Mouse (Mus musculus): ENCODE data around the gene Cnnm3. TPM values are rescaled to one million over a fixed set of nuclear protein-coding genes. Genes with fewer than 3 reads are reported as not detected.
A peak's percentile ranks its signal among the peaks of the same experiment; 100 is the strongest.

Gene Cnnm3
- total RNA-seq, 2 experiments from 2014 or later, result 33.2 to 37.5 TPM

DNA sequence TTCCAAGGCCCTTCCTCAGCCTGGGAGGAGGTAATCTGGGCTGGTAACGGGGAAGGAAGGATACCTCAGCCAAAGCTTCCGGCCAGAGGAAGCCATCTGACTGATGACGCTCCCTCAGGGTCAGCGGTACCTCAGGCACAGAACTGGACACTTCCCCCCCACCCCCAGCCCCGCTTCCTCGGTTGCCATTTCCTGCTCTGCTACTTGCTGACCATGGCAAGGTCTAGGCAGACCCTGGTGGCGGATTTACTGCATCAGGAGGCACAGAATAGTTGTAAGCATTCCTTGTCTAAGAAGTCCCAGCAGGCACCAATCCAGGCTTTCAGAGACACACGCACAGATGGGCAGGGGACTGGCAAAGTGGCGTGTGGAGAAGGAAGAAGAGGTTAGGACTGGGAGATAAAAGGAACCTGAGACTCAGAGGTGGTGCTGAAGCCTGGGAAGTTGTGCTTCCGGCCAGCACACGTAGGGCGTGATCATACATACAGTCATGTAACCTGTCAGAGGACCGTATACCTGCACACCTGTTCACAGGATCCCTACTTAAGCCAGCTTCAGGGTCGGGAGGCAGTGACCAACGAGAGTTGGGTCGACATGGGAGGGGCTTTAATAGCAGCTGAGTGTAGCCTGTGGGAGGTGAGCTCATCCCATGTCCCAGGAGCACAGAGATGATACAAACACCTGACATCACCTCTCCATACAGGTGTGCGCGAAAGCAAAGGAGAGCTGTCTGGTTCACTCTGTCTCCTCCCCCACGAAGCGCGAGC, 43.1 kb downstream of the Cnnm3 start:
- DNase-seq (ENCODE audit: extremely low spot score in 1 of 2, low spot score in 1 of 2), result no peak

DNA sequence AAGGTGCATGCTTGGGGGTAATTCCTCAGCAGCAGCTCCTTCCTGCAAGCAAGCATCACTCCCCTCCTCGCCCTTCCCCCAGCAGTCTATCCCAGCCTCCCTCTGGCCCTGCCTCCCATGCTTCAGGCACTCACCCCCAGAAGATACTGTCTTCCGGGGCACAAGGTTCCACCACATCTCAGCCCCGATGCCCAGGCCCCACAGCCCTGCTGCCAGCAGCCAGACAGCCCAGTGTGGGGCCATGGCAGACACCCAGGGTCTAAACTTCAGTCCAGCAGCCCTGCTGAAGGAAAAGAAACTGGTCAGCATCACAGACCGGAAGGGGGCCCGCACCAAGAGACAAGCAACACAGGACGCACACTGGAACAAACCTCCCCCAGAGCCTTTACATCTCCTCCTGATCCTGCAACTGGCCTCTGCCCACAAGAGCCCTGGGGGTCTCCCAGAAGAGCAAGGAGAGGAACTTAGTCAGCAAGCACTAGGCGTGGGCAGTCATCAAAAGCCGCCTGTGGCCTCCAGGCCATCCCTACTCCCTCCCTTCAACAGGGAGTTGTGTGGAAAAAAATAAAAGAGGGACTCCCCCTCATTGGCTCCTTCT, 44.2 kb downstream of the Cnnm3 start:
- no peak for DNase-seq (ENCODE audit: extremely low spot score in 1 of 2, low spot score in 1 of 2)

GRCm38 (mm10) chr1:36556553-36557456, 45.1 kb downstream of the Cnnm3 start:
- DNase-seq (ENCODE audit: extremely low spot score in 1 of 2, low spot score in 1 of 2), result peak; percentile 99

- peak; percentile 55 to 57 for DNase-seq (ENCODE audit: extremely low spot score in 1 of 2, low spot score in 1 of 2)
These were observed 45.9 kb downstream of the Cnnm3 start for GRCm38 (mm10) chr1:36557457-36558011.

GRCm38 (mm10) chr1:36558031-36558993, 46.6 kb downstream of the Cnnm3 start, which contains the start of gene Sema4c:
Gene Sema4c (minus strand): TSS chr1:36558349.
- peak; percentile 66 to 70 for DNase-seq (ENCODE audit: extremely low spot score in 1 of 2, low spot score in 1 of 2)

GRCm38 (mm10) chr1:36559256-36559655, 47.6 kb downstream of the Cnnm3 start:
- no peak for DNase-seq (ENCODE audit: extremely low spot score in 1 of 2, low spot score in 1 of 2)

DNA sequence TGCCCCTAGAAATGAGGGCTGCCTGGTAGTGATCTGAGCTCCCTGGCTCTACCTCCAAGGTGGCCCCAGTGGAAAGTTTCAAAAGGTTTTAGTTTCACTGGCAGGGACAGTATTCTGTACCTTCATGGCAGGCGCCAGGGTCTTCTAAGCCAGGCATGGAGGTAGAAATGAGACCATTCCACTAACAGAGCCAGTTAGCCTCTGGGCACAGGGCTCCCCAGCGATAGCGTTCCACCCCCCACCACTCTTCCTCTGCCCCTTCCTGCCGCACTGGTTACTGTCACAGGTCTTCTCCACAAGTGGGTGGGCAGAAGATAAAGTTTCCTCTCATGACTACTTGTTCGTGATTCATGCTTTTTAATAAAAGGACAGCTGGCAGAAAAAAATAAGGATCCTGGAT, 48.2 kb downstream of the Cnnm3 start:
- no peak for DNase-seq (ENCODE audit: extremely low spot score in 1 of 2, low spot score in 1 of 2)

DNA sequence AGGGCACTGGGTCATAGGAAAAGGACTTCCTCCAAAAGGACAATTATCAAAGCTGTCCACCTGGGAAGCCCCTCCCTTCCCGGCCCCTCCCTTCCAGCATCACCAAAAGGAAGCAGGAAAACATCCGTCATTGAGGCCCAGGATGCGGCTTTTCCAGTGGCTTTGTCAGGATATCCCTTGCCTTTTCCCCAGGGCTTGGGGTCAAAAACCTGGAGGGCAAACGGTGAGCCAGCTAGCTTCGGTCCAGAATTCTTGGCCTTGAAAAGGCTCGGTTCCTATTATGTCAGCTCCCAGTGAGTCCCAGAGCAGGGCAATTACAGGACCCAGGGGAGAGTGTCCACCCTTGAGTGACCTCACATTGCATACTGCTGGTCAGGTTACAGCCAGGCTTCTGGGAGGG, 49.2 kb downstream of the Cnnm3 start:
- no peak for DNase-seq (ENCODE audit: extremely low spot score in 1 of 2, low spot score in 1 of 2)

GRCm38 (mm10) chr1:36562388-36562787, 50.7 kb downstream of the Cnnm3 start:
- no peak for DNase-seq (ENCODE audit: extremely low spot score in 1 of 2, low spot score in 1 of 2)

- DNase-seq (ENCODE audit: extremely low spot score in 1 of 2, low spot score in 1 of 2), result no peak
These were observed 51.5 kb downstream of the Cnnm3 start for GRCm38 (mm10) chr1:36563197-36563596.

DNA sequence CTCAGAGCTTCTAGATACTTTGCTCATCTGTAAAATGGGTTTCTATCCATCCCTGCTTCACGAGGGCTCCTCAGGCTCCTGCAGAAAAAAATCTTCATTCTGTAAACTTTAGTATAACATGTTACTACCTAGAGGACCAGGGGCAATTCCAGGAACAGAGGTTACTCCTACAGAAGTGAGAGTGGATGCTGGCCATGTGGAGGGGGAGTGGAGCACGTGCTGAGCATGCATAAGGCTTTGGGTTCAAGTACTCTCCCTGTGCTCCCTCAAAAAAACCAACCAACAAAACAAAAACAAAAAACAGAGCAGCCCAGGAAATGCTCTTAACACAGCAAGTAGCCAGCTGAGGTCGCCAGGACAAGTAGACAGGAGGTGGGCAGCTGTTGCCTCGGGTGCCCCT, 52.0 kb downstream of the Cnnm3 start:
- no peak for DNase-seq (ENCODE audit: extremely low spot score in 1 of 2, low spot score in 1 of 2)

DNA sequence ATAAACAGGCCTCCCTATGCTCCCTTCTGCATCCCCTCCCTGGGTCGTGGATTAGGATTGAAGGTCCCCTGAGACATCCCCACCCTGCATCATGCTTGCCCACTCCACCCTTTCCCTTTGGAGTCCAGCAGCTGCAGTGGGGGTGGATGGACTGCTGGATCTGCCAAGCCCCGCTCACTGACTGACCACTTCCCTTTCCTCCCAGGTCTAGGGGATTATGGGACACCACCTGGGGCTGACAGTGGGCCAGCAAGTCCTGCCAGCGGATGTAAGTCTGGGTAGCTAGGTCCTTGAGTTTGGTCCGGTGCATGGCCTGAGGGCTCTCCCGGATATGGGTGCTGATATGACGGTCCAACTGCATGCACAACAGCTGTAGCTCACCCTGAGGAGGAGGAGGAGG, 52.4 kb downstream of the Cnnm3 start:
- DNase-seq (ENCODE audit: extremely low spot score in 1 of 2, low spot score in 1 of 2), result no peak

GRCm38 (mm10) chr1:36566425-36566824, 54.8 kb downstream of the Cnnm3 start:
- DNase-seq (ENCODE audit: extremely low spot score in 1 of 2, low spot score in 1 of 2), result no peak

- DNase-seq (ENCODE audit: extremely low spot score in 1 of 2, low spot score in 1 of 2), result no peak
These were observed 56.3 kb downstream of the Cnnm3 start for GRCm38 (mm10) chr1:36567818-36568603.

- no peak for DNase-seq (ENCODE audit: extremely low spot score in 1 of 2, low spot score in 1 of 2)
These were observed 57.1 kb downstream of the Cnnm3 start for GRCm38 (mm10) chr1:36568776-36569175.

DNA sequence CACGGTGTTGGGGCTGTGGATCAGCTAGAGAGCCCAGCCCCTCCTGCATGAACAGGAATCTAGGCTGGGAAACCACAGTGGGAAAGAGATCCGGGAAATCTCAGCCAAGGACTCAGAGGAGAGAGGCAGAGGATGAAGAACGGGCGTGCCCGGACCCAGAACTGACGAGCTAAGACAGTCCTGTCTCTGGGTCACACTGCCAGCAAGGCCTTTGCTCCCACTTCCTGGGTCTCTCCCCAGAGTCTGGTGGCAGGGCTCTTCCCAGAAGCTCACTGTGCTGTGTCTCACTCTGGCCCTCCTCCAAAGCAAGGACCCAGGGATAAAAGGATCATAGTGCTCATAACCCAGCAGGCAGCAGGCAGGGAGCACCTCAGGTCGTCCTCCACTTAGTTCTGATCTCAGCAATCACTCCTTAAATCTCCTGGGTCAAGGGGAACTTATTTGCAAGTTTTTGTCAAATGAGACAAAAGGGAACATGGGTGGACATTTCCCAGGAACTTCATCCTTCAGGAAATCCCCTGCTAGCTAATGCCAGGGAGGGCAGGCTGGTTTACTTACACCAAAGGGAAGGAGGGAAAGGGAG, 58.1 kb downstream of the Cnnm3 start:
- no peak for DNase-seq (ENCODE audit: extremely low spot score in 1 of 2, low spot score in 1 of 2)

DNA sequence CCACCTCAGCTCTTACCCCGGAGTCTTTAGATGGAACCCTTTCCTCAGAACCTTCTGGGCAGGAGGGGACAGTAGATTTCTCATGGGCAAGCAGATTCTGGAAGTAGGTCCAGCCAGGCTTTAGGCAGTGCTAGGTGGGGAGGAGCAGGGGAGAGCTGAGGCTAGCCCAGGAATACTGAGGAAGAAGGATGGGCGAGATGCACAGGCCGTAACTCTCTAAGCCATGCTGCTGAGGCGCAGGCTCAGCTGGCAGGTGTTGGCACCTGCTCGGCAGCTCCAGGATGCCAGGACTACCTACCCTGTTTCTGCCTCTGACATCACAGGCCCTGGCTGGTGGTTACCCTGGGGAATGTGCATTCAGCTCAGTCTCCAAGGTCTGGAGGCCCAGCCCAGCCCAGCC, 58.7 kb downstream of the Cnnm3 start:
- no peak for DNase-seq (ENCODE audit: extremely low spot score in 1 of 2, low spot score in 1 of 2)

GRCm38 (mm10) chr1:36571627-36572026, 60.0 kb downstream of the Cnnm3 start:
- DNase-seq (ENCODE audit: extremely low spot score in 1 of 2, low spot score in 1 of 2), result no peak

Measured in layer of hippocampus, postnatal 25 days (tissue).